Mouse (Mus musculus) liver, embryonic 16.5 days (tissue): ENCODE data around the gene Scn3b. TPM values are rescaled to one million over a fixed set of nuclear protein-coding genes. Genes with fewer than 3 reads are reported as not detected.

Source experiments
- ATAC-seq: fragments of 200-750 bp; cut with Nextera tagmentation; 2 replicates; pipeline ENCODE4 v1.8.0; 2017; ENCODE audit warnings: low read depth, mild to moderate bottlenecking, moderate number of reproducible peaks, moderate library complexity
- H3K27ac ChIP-seq: fragments of 300-500 bp; sonication (generic); 2 replicates; pipeline ENCODE4 v1.5.1; 2014; ENCODE audit warnings: mild to moderate bottlenecking, low read length
- H3K27me3 ChIP-seq: fragments of 300-500 bp; sonication (generic); 2 replicates; pipeline ENCODE4 v1.6.1; 2014; ENCODE audit warnings: low read depth, low read length, mixed read lengths; ENCODE audit not compliant: control insufficient read depth, insufficient read depth
- H3K36me3 ChIP-seq: fragments of 300-500 bp; sonication (generic); 2 replicates; pipeline ENCODE4 v1.6.1; 2014; ENCODE audit warnings: mild to moderate bottlenecking; ENCODE audit not compliant: control insufficient read depth, insufficient read depth
- H3K4me1 ChIP-seq: fragments of 300-500 bp; sonication (generic); 2 replicates; pipeline ENCODE4 v1.6.1; 2014; ENCODE audit warnings: low read depth, low read length, mixed read lengths; ENCODE audit not compliant: control insufficient read depth
- H3K4me2 ChIP-seq: fragments of 300-500 bp; sonication (generic); 2 replicates; pipeline ENCODE4 v1.6.1; 2014; ENCODE audit warnings: low read depth, low read length, mixed read lengths
- H3K4me3 ChIP-seq: fragments of 300-500 bp; sonication (generic); 2 replicates; pipeline ENCODE4 v1.5.1; 2014; ENCODE audit warnings: low read depth, mild to moderate bottlenecking, low read length
- H3K9ac ChIP-seq: fragments of 300-500 bp; sonication (generic); 2 replicates; pipeline ENCODE4 v1.6.1; 2014; ENCODE audit warnings: low read depth, low read length
- H3K9me3 ChIP-seq: fragments of 300-500 bp; sonication (generic); replicated peaks from 2 replicates; pipeline ENCODE4 v1.6.1; 2016; ENCODE audit warnings: low read length; ENCODE audit not compliant: control insufficient read depth
- WGBS: fragments of 180-500 bp; shearing (Covaris S2); extraction: QIAGEN DNeasy Blood & Tissue Kit; methylation state at CpG from one replicate; pipeline ENCODE4 v1.1.7; 2014; ENCODE audit not compliant: insufficient replicate concordance; 5-methylcytosine and 5-hydroxymethylcytosine counted together
- polyA plus RNA-seq: library from polyadenylated mRNA; unstranded; fragments of >200 nt; fragmentation: Nextera tagmentation; extraction: Ambion mirVana; gene quantifications from 2 replicates; pipeline ENCODE4 v1.2.1, GENCODE M21; 2015

The Scn3b gene
- 0.28 and 0.30 TPM in 2 replicates for polyA plus RNA-seq

DNA sequence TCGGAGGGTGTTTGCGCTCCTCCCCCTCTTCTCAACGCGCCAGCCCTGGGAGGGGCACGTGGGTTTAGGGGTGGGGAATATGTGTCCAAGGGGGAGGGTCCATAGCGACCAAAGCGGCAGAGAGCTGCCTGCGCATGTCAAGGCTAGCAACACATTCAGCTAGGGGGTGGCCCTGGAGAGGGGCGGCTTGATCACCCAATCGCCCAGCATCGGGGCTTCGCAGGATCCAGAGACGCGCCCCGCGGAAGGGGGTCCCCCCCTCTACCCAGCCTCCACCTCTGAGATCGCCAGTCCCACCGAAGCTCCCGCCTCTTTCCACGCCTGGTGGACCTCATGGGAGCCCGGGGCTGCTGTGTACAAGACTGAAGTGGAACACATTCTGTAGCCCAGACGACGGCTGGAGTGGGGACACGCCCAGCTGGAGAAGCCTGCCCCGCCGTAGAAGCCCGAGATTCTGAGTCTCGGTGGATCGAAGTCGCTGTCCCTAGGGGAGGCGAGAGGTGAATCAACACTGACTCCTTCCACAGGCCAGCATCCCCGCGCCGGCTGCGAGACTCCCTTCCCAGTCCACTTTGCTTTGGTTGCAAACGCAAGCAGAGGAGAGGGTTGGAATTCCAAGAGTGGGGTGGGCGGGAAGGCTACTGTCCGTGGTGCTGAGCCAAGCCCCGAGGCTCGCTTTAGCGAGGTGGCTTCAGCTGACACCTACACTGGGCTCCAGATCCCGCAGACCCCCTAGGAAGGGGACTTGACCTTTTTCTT, at the start of gene Scn3b:
Scn3b (plus strand) TSS at position 115 of the 759 bp plus-strand sequence.
- H3K27ac ChIP-seq = no peak within 1 kb of the TSS
- H3K36me3 ChIP-seq = no peaks in the 10 kb centered on the region
- no peaks in the 10 kb centered on the region; the same call in 1 of the 2 replicates for H3K4me1 ChIP-seq
- H3K4me3 ChIP-seq = peak within 1 kb of the TSS; percentile 22
- H3K4me2 ChIP-seq = peak within 1 kb of the TSS; percentile 43
- WGBS = 1% methylated on average over 41 of the region's 42 CpGs
- no peak within 1 kb of the TSS for H3K9ac ChIP-seq
- H3K27me3 ChIP-seq = peaks cover 14% of the 10 kb centered on the region
- ATAC-seq = no peak
- no peaks in the 10 kb centered on the region for H3K9me3 ChIP-seq

DNA sequence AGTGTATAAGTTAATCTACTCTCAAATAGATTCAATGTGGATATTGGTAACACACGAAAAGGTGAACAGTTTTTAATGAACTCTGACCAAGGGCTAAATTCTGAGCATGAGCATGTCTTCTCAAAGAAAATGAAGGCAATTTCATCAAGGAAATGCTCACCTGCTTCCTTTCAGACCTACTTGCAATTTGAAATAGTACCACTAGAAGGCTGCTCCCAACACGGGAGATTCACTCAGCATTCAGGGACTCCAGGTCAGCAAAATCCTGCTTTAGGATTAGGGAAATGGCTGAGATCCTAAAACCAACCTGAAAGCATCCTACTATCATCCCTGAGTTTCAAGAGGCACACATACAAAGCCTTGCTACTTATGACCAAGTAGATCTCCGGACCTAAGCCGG, 44.7 kb upstream of the Scn3b start:
- ATAC-seq = no peak
- no peaks in the 10 kb centered on the region for H3K4me1 ChIP-seq
- no peak overlapping the region for H3K4me3 ChIP-seq
- no peaks in the 10 kb centered on the region for H3K36me3 ChIP-seq
- 51% methylated on average over 4 of the region's 4 CpGs for WGBS
- no peaks in the 10 kb centered on the region for H3K27me3 ChIP-seq
- H3K9me3 ChIP-seq = no peaks in the 10 kb centered on the region
- H3K9ac ChIP-seq = no peak overlapping the region
- H3K4me2 ChIP-seq = no peak overlapping the region
- H3K27ac ChIP-seq = no peak overlapping the region

DNA sequence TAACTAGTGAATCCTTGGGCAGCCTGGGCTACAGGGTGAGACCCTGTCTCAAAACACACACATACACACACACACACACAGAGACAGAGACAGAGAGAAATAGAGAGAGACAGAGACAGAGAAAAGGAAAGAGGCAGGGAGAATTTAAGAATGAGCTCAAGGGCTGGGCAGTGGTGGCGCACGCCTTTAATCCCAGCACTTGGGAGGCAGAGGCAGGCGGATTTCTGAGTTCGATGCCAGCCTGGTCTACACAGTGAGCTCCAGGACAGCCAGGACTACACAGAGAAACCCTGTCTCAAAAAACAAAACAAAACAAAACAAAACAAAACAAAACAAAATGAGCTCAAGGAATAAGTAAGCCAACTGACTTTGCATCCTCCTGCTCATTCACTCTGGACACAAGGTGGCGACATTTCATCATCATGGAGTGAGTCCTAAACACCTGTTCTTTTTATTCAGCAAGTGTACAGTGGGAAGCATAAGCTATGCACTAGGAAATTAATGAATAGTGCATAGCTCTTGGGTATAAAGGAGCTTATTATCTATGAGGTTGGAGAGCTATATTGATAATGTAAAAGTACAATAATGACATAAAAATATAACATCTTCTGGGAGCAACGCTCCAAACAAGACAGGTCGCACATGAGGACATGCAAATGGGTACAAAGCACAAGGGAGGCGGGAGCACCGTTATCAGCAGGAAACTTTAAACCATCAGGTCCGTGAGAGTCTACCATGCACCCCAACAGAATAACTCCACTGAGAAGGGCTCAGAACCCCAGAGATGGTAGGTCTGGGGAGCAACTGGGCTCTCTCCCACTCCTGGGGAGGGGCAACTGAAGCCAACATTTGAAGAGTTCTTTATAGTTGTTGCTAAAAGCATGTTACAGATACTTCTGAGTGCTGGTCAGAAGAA, 40.9 kb upstream of the Scn3b start:
- no peak for ATAC-seq
- Histone ChIP-seq H3K9me3 (no peaks in the 10 kb centered on the region), H3K27ac (no peak overlapping the region), H3K4me2 (no peak overlapping the region), H3K9ac (no peak overlapping the region), H3K4me1 (no peaks in the 10 kb centered on the region), H3K4me3 (no peak overlapping the region), H3K27me3 (no peaks in the 10 kb centered on the region), H3K36me3 (no peaks in the 10 kb centered on the region)
- WGBS = 36% methylated on average over 10 of the region's 10 CpGs

DNA sequence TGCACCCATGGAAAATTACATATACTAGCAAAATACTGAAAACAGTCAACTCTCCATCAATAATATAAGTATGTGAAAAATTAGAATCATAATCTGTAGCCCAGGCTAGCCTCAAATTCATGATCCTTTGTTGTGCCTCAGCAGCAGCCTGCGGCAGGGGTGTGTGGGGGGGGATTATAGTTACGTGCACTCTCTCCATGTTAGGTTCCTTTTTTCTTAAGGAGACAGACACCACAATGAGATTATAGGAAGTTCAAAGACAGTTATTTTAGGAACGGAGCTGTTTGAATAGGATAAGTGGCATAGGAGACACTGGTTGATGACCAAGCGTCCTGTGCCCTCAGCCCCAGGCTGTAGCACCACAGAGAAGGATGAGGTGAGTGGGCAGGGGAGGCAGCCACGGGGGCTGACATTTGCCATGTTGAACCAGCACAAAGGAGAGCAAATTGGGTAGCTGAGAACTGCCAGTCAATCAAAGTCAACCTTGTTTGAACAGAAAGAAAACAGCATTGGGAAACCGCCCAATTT, 40.1 kb upstream of the Scn3b start:
- WGBS = 18% methylated on average over 6 of the region's 6 CpGs
- Histone ChIP-seq H3K36me3 (no peaks in the 10 kb centered on the region), H3K4me3 (no peak overlapping the region), H3K4me1 (no peaks in the 10 kb centered on the region), H3K9ac (no peak overlapping the region), H3K4me2 (no peak overlapping the region), H3K27ac (no peak overlapping the region), H3K9me3 (no peaks in the 10 kb centered on the region), H3K27me3 (no peaks in the 10 kb centered on the region)
- ATAC-seq = no peak

DNA sequence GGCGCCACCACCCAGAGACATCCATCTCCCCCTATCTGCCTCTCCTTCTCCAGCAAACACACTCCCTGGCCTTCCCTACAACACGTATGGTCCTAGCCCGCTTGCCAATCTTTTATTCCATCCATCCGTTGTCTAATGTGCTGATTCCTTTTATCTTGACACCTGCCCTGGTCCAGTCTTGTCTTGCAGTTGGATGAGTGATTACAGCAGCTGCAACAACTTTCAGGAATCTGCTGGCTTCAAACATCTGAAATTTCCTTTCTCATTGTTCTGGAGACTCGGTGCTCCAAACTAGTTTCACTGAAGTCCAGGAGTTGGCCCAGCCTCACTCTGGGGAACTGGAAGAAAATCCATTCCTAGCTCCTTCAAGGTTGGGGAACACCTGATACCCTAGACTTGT, 39.5 kb upstream of the Scn3b start:
- Histone ChIP-seq H3K9ac (no peak overlapping the region), H3K4me1 (no peaks in the 10 kb centered on the region), H3K9me3 (no peaks in the 10 kb centered on the region), H3K4me3 (no peak overlapping the region), H3K4me2 (no peak overlapping the region), H3K27ac (no peak overlapping the region), H3K27me3 (no peaks in the 10 kb centered on the region), H3K36me3 (no peaks in the 10 kb centered on the region)
- no peak for ATAC-seq
- WGBS = 61% methylated on average over 5 of the region's 5 CpGs

DNA sequence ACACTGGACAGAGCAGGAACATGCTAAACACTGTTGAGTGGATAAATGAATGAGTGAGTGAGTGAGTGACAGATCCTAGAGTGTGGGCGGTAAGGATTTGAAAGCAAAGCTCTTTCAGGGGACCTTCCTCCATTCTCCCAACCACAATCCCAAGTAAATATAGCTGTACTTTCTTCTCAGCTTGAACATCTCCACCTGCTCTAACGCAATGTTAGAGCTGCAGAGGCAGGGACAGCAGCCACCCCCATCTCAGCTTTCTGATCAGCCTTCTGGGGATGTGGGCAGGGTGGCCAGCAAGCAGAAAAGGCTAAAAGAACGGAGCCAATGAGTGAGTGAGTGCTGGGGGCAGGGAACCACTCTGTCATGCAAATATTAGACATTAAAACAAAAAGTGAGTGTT, 38.0 kb upstream of the Scn3b start:
- WGBS = 63% methylated on average over 3 of the region's 3 CpGs
- no peaks in the 10 kb centered on the region for H3K27me3 ChIP-seq
- H3K9me3 ChIP-seq = no peaks in the 10 kb centered on the region
- no peak overlapping the region for H3K4me3 ChIP-seq
- H3K36me3 ChIP-seq = no peaks in the 10 kb centered on the region
- no peaks in the 10 kb centered on the region for H3K4me1 ChIP-seq
- H3K9ac ChIP-seq = no peak overlapping the region
- H3K27ac ChIP-seq = no peak overlapping the region
- ATAC-seq = no peak
- H3K4me2 ChIP-seq = no peak overlapping the region

DNA sequence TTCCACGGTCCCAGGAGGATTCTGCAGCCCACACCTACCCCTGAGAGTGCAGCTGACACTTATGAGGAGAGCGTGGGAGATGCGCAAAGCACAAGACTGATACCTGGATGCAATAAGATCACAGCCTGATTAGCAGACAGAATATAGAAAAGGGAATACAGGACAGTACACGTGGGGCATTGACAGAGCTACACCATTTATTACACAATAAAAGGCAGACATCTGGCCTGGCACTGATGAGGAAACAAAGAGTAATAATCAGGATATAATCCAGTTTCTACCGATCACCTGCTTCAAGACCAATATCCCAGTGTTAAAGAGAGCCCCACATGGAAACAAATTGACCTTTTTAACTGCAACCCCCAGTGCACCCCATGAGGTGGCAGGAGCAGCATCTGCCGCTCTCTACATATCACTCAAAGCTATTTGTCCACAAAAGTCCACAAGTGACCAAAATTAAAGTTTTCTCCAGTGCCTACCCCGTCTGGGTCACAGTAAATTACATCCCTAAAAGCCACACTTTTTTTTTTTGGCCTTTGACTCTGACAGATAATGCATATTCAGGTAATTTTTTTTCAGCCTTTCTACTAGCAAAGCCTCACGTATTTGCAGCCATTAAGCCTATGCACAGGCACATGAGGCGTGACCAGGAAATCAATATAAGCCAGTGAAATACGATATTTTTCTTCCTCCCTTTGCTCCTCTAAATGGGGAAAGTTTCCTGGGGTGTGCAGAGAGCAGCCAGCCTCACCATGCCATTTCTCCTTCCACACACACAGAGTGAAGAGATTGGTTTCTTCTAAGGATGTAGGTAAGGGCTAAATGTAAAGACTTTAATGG, 34.6 kb upstream of the Scn3b start:
- no peak for ATAC-seq
- WGBS = 46% methylated on average over 10 of the region's 10 CpGs
- H3K4me3 ChIP-seq = no peak overlapping the region

DNA sequence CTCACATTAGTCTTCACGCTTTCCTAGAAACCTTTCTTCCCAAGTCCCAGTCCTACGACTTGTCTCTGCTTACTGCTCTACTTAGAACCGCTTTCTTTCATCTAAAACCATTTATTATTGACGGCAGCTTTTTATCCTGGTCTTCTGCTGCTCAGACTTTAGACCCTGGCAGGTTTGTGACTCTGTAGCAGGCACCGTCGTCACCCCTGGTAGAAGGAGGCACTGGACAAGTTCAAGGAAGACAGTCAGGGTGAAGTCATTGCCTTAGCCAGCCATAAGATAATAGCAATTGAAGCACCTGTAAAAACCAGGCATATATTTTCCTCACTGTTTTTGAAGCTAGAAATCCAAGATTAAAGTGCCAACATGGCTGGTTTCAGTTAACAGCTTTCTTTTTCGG, 33.8 kb upstream of the Scn3b start:
- no peaks in the 10 kb centered on the region for H3K4me1 ChIP-seq
- H3K9me3 ChIP-seq = no peaks in the 10 kb centered on the region
- WGBS = 68% methylated on average over 7 of the region's 7 CpGs
- ATAC-seq = no peak
- no peak overlapping the region for H3K27ac ChIP-seq
- no peak overlapping the region for H3K4me2 ChIP-seq
- no peaks in the 10 kb centered on the region for H3K36me3 ChIP-seq
- H3K9ac ChIP-seq = no peak overlapping the region
- H3K27me3 ChIP-seq = peaks cover 3% of the 10 kb centered on the region; the same call in 1 of the 2 replicates
- H3K4me3 ChIP-seq = no peak overlapping the region

More for the DNA sequence above, 34.6 kb upstream of the Scn3b start:
- no peak overlapping the region for H3K9ac ChIP-seq
- H3K36me3 ChIP-seq = no peaks in the 10 kb centered on the region
- H3K27ac ChIP-seq = no peak overlapping the region
- H3K27me3 ChIP-seq = no peaks in the 10 kb centered on the region
- H3K4me1 ChIP-seq = no peaks in the 10 kb centered on the region
- H3K9me3 ChIP-seq = no peaks in the 10 kb centered on the region
- no peak overlapping the region for H3K4me2 ChIP-seq
